Mouse (Mus musculus): ENCODE measurements around the gene Adamtsl3. TPM values are rescaled to one million over a fixed set of nuclear protein-coding genes. Genes with fewer than 3 reads are reported as not detected.

Gene Adamtsl3
- polyA plus RNA-seq, 1 experiment from 2014 or later = 0.64 TPM

DNA sequence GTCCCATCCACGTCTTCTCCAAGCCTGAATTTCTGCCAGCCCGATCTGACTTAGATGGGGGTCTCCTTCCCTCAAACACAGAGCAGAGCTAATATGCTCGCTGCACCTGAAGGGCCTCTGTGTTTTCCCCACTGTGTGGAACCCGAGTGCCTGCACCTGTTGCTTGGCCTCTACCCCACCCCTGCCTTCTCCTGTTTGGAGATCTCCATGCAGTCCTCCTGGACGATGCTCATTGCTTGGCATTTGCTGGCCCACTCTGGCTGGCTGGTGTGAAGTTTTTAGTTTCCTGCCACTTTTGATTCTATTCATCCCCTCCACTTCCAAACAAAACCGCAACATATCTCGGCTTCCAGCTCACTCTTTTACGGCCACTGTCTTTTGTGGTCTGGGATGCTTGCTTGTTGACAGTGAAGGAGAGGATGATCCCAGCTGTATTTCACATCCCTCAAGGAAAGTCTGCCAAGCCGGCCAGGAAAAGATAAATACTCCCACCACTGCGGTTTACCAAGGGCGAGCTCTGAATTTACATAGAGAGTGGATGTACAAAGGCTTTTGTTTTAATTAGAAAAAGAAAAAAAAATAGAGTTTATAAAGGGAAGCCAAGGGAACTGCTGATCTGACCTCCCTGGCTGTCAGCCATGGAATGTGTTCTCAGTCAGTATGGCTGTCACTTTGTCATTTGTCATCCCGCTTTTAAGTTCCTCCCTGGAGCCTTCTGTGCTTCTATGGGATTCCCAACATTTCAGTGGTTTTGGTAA is 198.4 kb downstream of the Adamtsl3 start:
- Histone ChIP-seq H3K4me2 (ENCODE audit: low read length) (no peak overlapping the region), H3K36me3 (ENCODE audit: control insufficient read depth, insufficient read depth, low read length) (no peaks in the 10 kb centered on the region), H3K4me3 (ENCODE audit: low read depth, low read length) (no peak overlapping the region), H3K4me1 (ENCODE audit: control insufficient read depth, insufficient read depth, low read length) (peaks cover 2% of the 10 kb centered on the region; the same call in 1 of the 2 replicates), H3K27ac (ENCODE audit: low read length) (no peak overlapping the region), H3K27me3 (ENCODE audit: control insufficient read depth, insufficient read depth, low read depth, low read length) (no peaks in the 10 kb centered on the region), H3K9ac (ENCODE audit: low read depth, low read length) (no peak overlapping the region), H3K9me3 (replicated peaks; ENCODE audit: control insufficient read depth, low read length, poor library complexity, severe bottlenecking) (no peaks in the 10 kb centered on the region)
- ATAC-seq = no peak
- 71% methylated on average over 12 of the region's 12 CpGs for WGBS

GRCm38 (mm10) chr7:82544390-82544919 is 209.0 kb downstream of the Adamtsl3 start:
- no peaks in the 10 kb centered on the region for H3K9me3 ChIP-seq (replicated peaks; ENCODE audit: control insufficient read depth, low read length, poor library complexity, severe bottlenecking)
- H3K4me2 ChIP-seq (ENCODE audit: low read length) = no peak overlapping the region
- no peaks in the 10 kb centered on the region for H3K36me3 ChIP-seq (ENCODE audit: control insufficient read depth, insufficient read depth, low read length)
- ATAC-seq = peak; percentile 21; the same call in 1 of the 2 replicates
- no peak overlapping the region for H3K4me3 ChIP-seq (ENCODE audit: low read depth, low read length)
- no peaks in the 10 kb centered on the region for H3K27me3 ChIP-seq (ENCODE audit: control insufficient read depth, insufficient read depth, low read depth, low read length)
- H3K4me1 ChIP-seq (ENCODE audit: control insufficient read depth, insufficient read depth, low read length) = no peaks in the 10 kb centered on the region
- 76% methylated on average over 6 of the region's 6 CpGs for WGBS
- no peak overlapping the region for H3K27ac ChIP-seq (ENCODE audit: low read length)
- H3K9ac ChIP-seq (ENCODE audit: low read depth, low read length) = no peak overlapping the region

DNA sequence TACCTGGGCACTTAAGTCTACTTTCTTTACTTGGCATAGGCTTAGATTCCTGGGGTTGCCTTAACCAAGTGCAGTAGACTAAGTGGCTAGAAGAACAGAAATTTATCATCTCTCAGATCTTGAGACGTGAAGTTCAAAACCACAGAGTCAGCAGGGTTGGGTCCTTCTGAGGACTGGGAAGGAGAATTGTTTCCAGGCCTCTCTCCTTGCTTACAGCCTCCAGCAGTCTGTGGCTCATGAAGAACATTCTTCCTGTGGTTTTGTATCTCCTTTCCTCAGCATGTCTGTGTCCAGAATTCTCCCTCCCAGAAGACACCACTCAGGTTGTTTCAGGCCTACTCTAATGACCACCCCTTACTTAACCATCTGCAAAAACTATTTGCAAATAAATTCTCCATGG is 216.5 kb downstream of the Adamtsl3 start:
- Histone ChIP-seq H3K4me3 (ENCODE audit: low read depth, low read length) (no peak overlapping the region), H3K27me3 (ENCODE audit: control insufficient read depth, insufficient read depth, low read depth, low read length) (no peaks in the 10 kb centered on the region), H3K9me3 (replicated peaks; ENCODE audit: control insufficient read depth, low read length, poor library complexity, severe bottlenecking) (no peaks in the 10 kb centered on the region), H3K27ac (ENCODE audit: low read length) (no peak overlapping the region), H3K9ac (ENCODE audit: low read depth, low read length) (no peak overlapping the region), H3K4me2 (ENCODE audit: low read length) (no peak overlapping the region), H3K4me1 (ENCODE audit: control insufficient read depth, insufficient read depth, low read length) (no peaks in the 10 kb centered on the region), H3K36me3 (ENCODE audit: control insufficient read depth, insufficient read depth, low read length) (no peaks in the 10 kb centered on the region)
- 96% methylated on average over 1 of the region's 1 CpGs for WGBS
- ATAC-seq = no peak

GRCm38 (mm10) chr7:82555803-82556202 is 220.3 kb downstream of the Adamtsl3 start:
- peaks cover 3% of the 10 kb centered on the region; the same call in 1 of the 2 replicates for H3K9me3 ChIP-seq (replicated peaks; ENCODE audit: control insufficient read depth, low read length, poor library complexity, severe bottlenecking)
- 84% methylated on average over 5 of the region's 5 CpGs for WGBS
- H3K36me3 ChIP-seq (ENCODE audit: control insufficient read depth, insufficient read depth, low read length) = no peaks in the 10 kb centered on the region
- no peak overlapping the region for H3K4me3 ChIP-seq (ENCODE audit: low read depth, low read length)
- no peaks in the 10 kb centered on the region for H3K4me1 ChIP-seq (ENCODE audit: control insufficient read depth, insufficient read depth, low read length)
- no peaks in the 10 kb centered on the region for H3K27me3 ChIP-seq (ENCODE audit: control insufficient read depth, insufficient read depth, low read depth, low read length)
- ATAC-seq = no peak
- H3K4me2 ChIP-seq (ENCODE audit: low read length) = no peak overlapping the region
- H3K27ac ChIP-seq (ENCODE audit: low read length) = no peak overlapping the region
- H3K9ac ChIP-seq (ENCODE audit: low read depth, low read length) = no peak overlapping the region

GRCm38 (mm10) chr7:82556417-82556816 is 220.9 kb downstream of the Adamtsl3 start:
- H3K4me3 ChIP-seq (ENCODE audit: low read depth, low read length) = no peak overlapping the region
- H3K27ac ChIP-seq (ENCODE audit: low read length) = no peak overlapping the region
- no peak for ATAC-seq
- H3K36me3 ChIP-seq (ENCODE audit: control insufficient read depth, insufficient read depth, low read length) = no peaks in the 10 kb centered on the region
- no peaks in the 10 kb centered on the region for H3K4me1 ChIP-seq (ENCODE audit: control insufficient read depth, insufficient read depth, low read length)
- no peak overlapping the region for H3K9ac ChIP-seq (ENCODE audit: low read depth, low read length)
- no peaks in the 10 kb centered on the region for H3K27me3 ChIP-seq (ENCODE audit: control insufficient read depth, insufficient read depth, low read depth, low read length)
- WGBS = 90% methylated on average over 10 of the region's 10 CpGs
- no peak overlapping the region for H3K4me2 ChIP-seq (ENCODE audit: low read length)
- H3K9me3 ChIP-seq (replicated peaks; ENCODE audit: control insufficient read depth, low read length, poor library complexity, severe bottlenecking) = peaks cover 3% of the 10 kb centered on the region; the same call in 1 of the 2 replicates

DNA sequence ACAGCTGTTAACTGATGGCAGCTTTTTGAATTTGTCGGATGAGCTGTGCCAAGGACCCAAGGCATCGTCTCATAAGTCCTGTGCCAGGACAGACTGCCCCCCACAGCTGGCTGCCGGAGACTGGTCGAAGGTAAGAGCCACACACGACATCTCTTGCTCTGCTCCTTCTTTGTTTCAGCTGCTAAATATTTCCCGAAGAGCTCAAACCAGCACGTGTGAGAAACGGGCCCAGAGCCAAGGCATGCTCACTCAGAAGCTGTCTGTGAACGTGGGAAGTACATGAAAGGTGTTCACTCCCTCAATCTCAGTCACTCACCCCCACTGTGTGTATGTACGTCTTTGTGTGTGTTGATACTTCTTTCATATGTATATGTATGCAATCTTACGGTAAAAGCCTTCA is 221.6 kb downstream of the Adamtsl3 start:
- Histone ChIP-seq H3K36me3 (ENCODE audit: control insufficient read depth, insufficient read depth, low read length) (no peaks in the 10 kb centered on the region), H3K4me3 (ENCODE audit: low read depth, low read length) (no peak overlapping the region), H3K4me1 (ENCODE audit: control insufficient read depth, insufficient read depth, low read length) (no peaks in the 10 kb centered on the region), H3K9me3 (replicated peaks; ENCODE audit: control insufficient read depth, low read length, poor library complexity, severe bottlenecking) (peaks cover 3% of the 10 kb centered on the region; the same call in 1 of the 2 replicates), H3K4me2 (ENCODE audit: low read length) (no peak overlapping the region), H3K27ac (ENCODE audit: low read length) (no peak overlapping the region), H3K9ac (ENCODE audit: low read depth, low read length) (no peak overlapping the region), H3K27me3 (ENCODE audit: control insufficient read depth, insufficient read depth, low read depth, low read length) (no peaks in the 10 kb centered on the region)
- 76% methylated on average over 11 of the region's 11 CpGs for WGBS
- no peak for ATAC-seq

- H3K36me3 ChIP-seq (ENCODE audit: control insufficient read depth, insufficient read depth, low read length) = no peaks in the 10 kb centered on the region
- H3K27me3 ChIP-seq (ENCODE audit: control insufficient read depth, insufficient read depth, low read depth, low read length) = no peaks in the 10 kb centered on the region
- no peaks in the 10 kb centered on the region for H3K4me1 ChIP-seq (ENCODE audit: control insufficient read depth, insufficient read depth, low read length)
- no peak overlapping the region for H3K27ac ChIP-seq (ENCODE audit: low read length)
- H3K9me3 ChIP-seq (replicated peaks; ENCODE audit: control insufficient read depth, low read length, poor library complexity, severe bottlenecking) = no peaks in the 10 kb centered on the region
- H3K4me2 ChIP-seq (ENCODE audit: low read length) = no peak overlapping the region
- WGBS = 52% methylated on average over 8 of the region's 8 CpGs
- H3K4me3 ChIP-seq (ENCODE audit: low read depth, low read length) = no peak overlapping the region
- H3K9ac ChIP-seq (ENCODE audit: low read depth, low read length) = no peak overlapping the region
- ATAC-seq = no peak
These were observed 231.2 kb downstream of the Adamtsl3 start for GRCm38 (mm10) chr7:82566688-82567087.

GRCm38 (mm10) chr7:82567811-82568210 is 232.3 kb downstream of the Adamtsl3 start:
- 97% methylated on average over 3 of the region's 3 CpGs for WGBS
- no peak for ATAC-seq

GRCm38 (mm10) chr7:82572981-82573380 is 237.5 kb downstream of the Adamtsl3 start:
- Histone ChIP-seq H3K4me1 (ENCODE audit: control insufficient read depth, insufficient read depth, low read length) (no peaks in the 10 kb centered on the region), H3K36me3 (ENCODE audit: control insufficient read depth, insufficient read depth, low read length) (no peaks in the 10 kb centered on the region), H3K27me3 (ENCODE audit: control insufficient read depth, insufficient read depth, low read depth, low read length) (no peaks in the 10 kb centered on the region), H3K4me2 (ENCODE audit: low read length) (no peak overlapping the region), H3K9ac (ENCODE audit: low read depth, low read length) (no peak overlapping the region), H3K4me3 (ENCODE audit: low read depth, low read length) (no peak overlapping the region), H3K27ac (ENCODE audit: low read length) (no peak overlapping the region), H3K9me3 (replicated peaks; ENCODE audit: control insufficient read depth, low read length, poor library complexity, severe bottlenecking) (no peaks in the 10 kb centered on the region)
- no peak for ATAC-seq
- WGBS = 75% methylated on average over 1 of the region's 1 CpGs

More at GRCm38 (mm10) chr7:82567811-82568210, 232.3 kb downstream of the Adamtsl3 start:
- Histone ChIP-seq H3K4me1 (ENCODE audit: control insufficient read depth, insufficient read depth, low read length) (no peaks in the 10 kb centered on the region), H3K27ac (ENCODE audit: low read length) (no peak overlapping the region), H3K9me3 (replicated peaks; ENCODE audit: control insufficient read depth, low read length, poor library complexity, severe bottlenecking) (no peaks in the 10 kb centered on the region), H3K36me3 (ENCODE audit: control insufficient read depth, insufficient read depth, low read length) (no peaks in the 10 kb centered on the region), H3K9ac (ENCODE audit: low read depth, low read length) (no peak overlapping the region), H3K27me3 (ENCODE audit: control insufficient read depth, insufficient read depth, low read depth, low read length) (no peaks in the 10 kb centered on the region), H3K4me3 (ENCODE audit: low read depth, low read length) (no peak overlapping the region), H3K4me2 (ENCODE audit: low read length) (no peak overlapping the region)
